Mouse (Mus musculus): Measurements from ENCODE around the gene Ccr1. TPM values are rescaled to one million over a fixed set of nuclear protein-coding genes. Genes with fewer than 3 reads are reported as not detected.
A peak's percentile ranks its signal among the peaks of the same experiment; 100 is the strongest.

Gene Ccr1
- total and polyA plus RNA-seq, 3 experiments, result 0.07 TPM; not detected in 2

DNA sequence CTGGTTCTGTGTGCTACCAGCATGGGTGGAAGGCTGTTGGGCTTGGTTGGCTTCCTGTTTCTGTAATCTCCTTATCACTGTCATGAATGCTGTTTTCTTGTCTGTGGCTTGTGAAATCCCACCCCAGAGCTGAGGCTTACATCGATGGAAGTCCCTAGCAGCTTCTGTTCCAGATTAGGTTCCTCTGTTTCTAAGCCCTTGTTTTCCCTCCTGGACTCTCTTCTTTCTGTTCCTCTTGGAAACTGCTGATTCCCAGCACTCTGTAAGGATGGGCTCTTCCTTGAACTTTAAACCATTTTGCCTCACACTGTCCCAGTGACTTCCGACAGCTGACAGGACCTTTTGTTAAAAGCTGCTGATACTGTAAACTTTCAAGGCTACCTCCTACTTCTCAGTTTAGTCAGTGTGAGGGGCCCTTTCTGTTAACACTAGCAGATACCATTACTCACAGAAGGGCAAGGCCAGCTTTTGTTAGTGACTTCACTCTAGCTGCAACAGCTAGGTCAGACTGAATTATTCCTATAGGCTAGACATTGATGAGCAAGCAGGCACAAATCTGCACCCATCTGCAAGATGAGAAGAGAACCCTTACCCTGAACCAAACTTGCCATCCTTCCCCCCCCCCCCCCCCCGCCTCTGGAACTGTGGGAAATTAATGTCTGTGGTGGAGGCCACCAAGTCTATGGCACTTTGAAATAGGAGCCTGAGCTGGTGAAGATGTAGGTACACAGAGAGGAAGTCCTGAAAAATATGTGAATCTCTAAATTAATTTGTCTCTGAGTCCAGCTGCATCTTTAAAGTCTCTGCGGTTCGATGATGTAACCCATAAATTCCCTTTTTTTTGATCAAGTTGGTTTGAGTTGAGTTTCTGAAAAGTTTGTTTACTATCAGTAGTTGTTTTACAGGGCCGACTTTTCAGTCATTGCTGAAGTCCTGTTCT is 36.5 kb downstream of the Ccr1 start:
- peaks cover 41 to 58% of the 10 kb centered on the region in 2 experiments for H3K4me1 ChIP-seq (ENCODE audit: control insufficient read depth in 1 of 2, insufficient read depth in 2 of 2, low read length in 2 of 2)
- H3K4me3 ChIP-seq (ENCODE audit: control insufficient read depth in 1 of 2, insufficient read depth in 1 of 2, low read depth in 2 of 2, low read length in 2 of 2), result no peak overlapping the region
- H3K9ac ChIP-seq (ENCODE audit: control insufficient read depth, low read depth, low read length, poor library complexity, severe bottlenecking), result peak overlapping the region; percentile 1; the same call in 1 of the 2 replicates
- no peaks in the 10 kb centered on the region for H3K27me3 ChIP-seq (ENCODE audit: control insufficient read depth in 1 of 2, insufficient read depth in 2 of 2, low read length in 2 of 2)
- H3K36me3 ChIP-seq (ENCODE audit: control insufficient read depth in 1 of 2, insufficient read depth in 2 of 2, low read length in 2 of 2), result peaks cover 0 to 48% of the 10 kb centered on the region in 2 experiments; a peak in 2 of 4 replicates
- no peak for TF ChIP-seq JUND (IDR thresholded peaks at IDR 0.05; ENCODE audit: low read depth, low read length)
- TF ChIP-seq TAL1 (IDR thresholded peaks at IDR 0.05; ENCODE audit: low read length), result no peak
- TF ChIP-seq NRF1 (IDR thresholded peaks at IDR 0.05; ENCODE audit: insufficient read depth, low read depth, low read length, poor library complexity, severe bottlenecking), result no peak
- no peak for TF ChIP-seq E2F4 (IDR thresholded peaks at IDR 0.05; ENCODE audit: borderline replicate concordance, low read depth, low read length)
- no peak for TF ChIP-seq ELF1 (IDR thresholded peaks at IDR 0.05; ENCODE audit: low read depth, low read length)
- TF ChIP-seq MEF2A (IDR thresholded peaks at IDR 0.05; ENCODE audit: extremely low read depth, insufficient replicate concordance, low read depth, low read length, poor library complexity, severe bottlenecking), result no peak
- TF ChIP-seq SMC3 (IDR thresholded peaks at IDR 0.05; ENCODE audit: low read depth, low read length), result no peak
- TF ChIP-seq MAX (IDR thresholded peaks at IDR 0.05; ENCODE audit: low read length), result no peak
- TF ChIP-seq ZC3H11A (IDR thresholded peaks at IDR 0.05; ENCODE audit: low read depth, low read length), result no peak
- no peak for TF ChIP-seq POLR2AphosphoS2 (IDR thresholded peaks at IDR 0.05; ENCODE audit: low read length)
- H3K27ac ChIP-seq (ENCODE audit: control insufficient read depth, low read depth, low read length), result peak overlapping the region; percentile 61
- DNase-seq (ENCODE audit: low read depth, low spot score), result peak; percentile 100
- H3K79me2 ChIP-seq (ENCODE audit: control insufficient read depth, insufficient read depth, low read length, poor library complexity), result no peaks in the 10 kb centered on the region
- no peaks in the 10 kb centered on the region for H3K9me3 ChIP-seq (replicated peaks; ENCODE audit: insufficient read depth, low read length)

DNA sequence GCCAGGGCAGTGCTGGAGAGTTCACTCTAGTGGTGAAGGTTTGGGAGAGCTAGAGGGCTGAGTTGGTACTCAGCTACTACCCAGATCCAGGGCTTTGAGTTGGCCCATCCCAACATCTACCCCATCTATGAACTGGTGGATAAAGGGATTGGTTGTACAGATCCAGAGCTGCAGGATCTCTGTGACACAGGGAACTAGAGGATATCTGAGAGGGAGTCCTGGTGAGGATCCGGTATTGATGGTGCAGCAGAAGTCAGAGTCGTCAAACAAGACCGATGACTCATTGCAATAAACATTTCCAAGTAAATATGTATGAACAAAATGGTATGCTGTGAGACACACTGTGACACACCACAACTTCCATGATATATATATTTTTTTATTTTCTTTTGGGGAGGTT is 37.6 kb downstream of the Ccr1 start:
- Histone ChIP-seq H3K9ac (ENCODE audit: control insufficient read depth, low read depth, low read length, poor library complexity, severe bottlenecking) (no peak overlapping the region), H3K36me3 (ENCODE audit: control insufficient read depth in 1 of 2, insufficient read depth in 2 of 2, low read length in 2 of 2) (peaks cover 0 to 48% of the 10 kb centered on the region in 2 experiments; a peak in 2 of 4 replicates), H3K4me1 (ENCODE audit: control insufficient read depth in 1 of 2, insufficient read depth in 2 of 2, low read length in 2 of 2) (peaks cover 41 to 58% of the 10 kb centered on the region in 2 experiments)

More for the DNA sequence above, 37.6 kb downstream of the Ccr1 start:
- Histone ChIP-seq H3K27me3 (ENCODE audit: control insufficient read depth in 1 of 2, insufficient read depth in 2 of 2, low read length in 2 of 2) (no peaks in the 10 kb centered on the region), H3K27ac (ENCODE audit: control insufficient read depth, low read depth, low read length) (peak overlapping the region; percentile 2; the same call in 1 of the 2 replicates), H3K4me3 (ENCODE audit: control insufficient read depth in 1 of 2, insufficient read depth in 1 of 2, low read depth in 2 of 2, low read length in 2 of 2) (no peak overlapping the region), H3K9me3 (replicated peaks; ENCODE audit: insufficient read depth, low read length) (no peaks in the 10 kb centered on the region), H3K79me2 (ENCODE audit: control insufficient read depth, insufficient read depth, low read length, poor library complexity) (no peaks in the 10 kb centered on the region)
- TF ChIP-seq GATA1 (IDR thresholded peaks at IDR 0.05; ENCODE audit: low read depth, low read length), result no peak
- no peak for TF ChIP-seq TCF12 (IDR thresholded peaks at IDR 0.05; ENCODE audit: low read depth, low read length)
- no peak for TF ChIP-seq EP300 (IDR thresholded peaks at IDR 0.05; ENCODE audit: low read depth in 1 of 2, low read length in 2 of 2)
- TF ChIP-seq SIN3A (IDR thresholded peaks at IDR 0.05; ENCODE audit: low read length), result no peak
- TF ChIP-seq CTCF (IDR thresholded peaks at IDR 0.05 in 2 of 3, conservative IDR thresholded peaks at IDR 0.05 in 1 of 3; ENCODE audit: control insufficient read depth in 1 of 3, insufficient read depth in 1 of 3, low read depth in 2 of 3, low read length in 3 of 3, poor library complexity in 1 of 3, severe bottlenecking in 1 of 3), result no peak
- TF ChIP-seq TBP (IDR thresholded peaks at IDR 0.05; ENCODE audit: low read depth, low read length), result no peak
- no peak for TF ChIP-seq POLR2AphosphoS2 (IDR thresholded peaks at IDR 0.05; ENCODE audit: low read length)
- no peak for TF ChIP-seq NRF1 (IDR thresholded peaks at IDR 0.05; ENCODE audit: insufficient read depth, low read depth, low read length, poor library complexity, severe bottlenecking)
- TF ChIP-seq GABPA (IDR thresholded peaks at IDR 0.05; ENCODE audit: low read depth, low read length), result no peak
- TF ChIP-seq MYB (IDR thresholded peaks at IDR 0.05; ENCODE audit: low read depth, low read length), result no peak
- no peak for TF ChIP-seq KAT2A (conservative IDR thresholded peaks at IDR 0.05; ENCODE audit: low read depth, low read length)
- TF ChIP-seq E2F4 (IDR thresholded peaks at IDR 0.05; ENCODE audit: borderline replicate concordance, low read depth, low read length), result no peak
- DNase-seq (ENCODE audit: low read depth, low spot score), result peak; percentile 88

Measured in MEL (cell line).